In genomic region chr11:120964195-120965157, GRCm38 (mm10) we compare ENCODE assay signal across 22 mouse cellular contexts. TPM values are rescaled to one million over a fixed set of nuclear protein-coding genes. Genes with fewer than 3 reads are reported as not detected.
DNase-seq lines count a peak whose midpoint lies in the region; ATAC-seq and TF ChIP-seq lines count a peak whose summit lies in the region.
"Had no signal": no experiment of that assay in that cellular context is flagged by ENCODE, and none has a peak within 500 bp of the region (broad histone marks: within the 10 kb centered on the region; RNA-seq: fewer than 3 reads in every experiment).

No protein-coding gene starts in this region.

- H3K4me1 ChIP-seq in forebrain, embryonic 14.5 days (ENCODE audit: control insufficient read depth, insufficient read depth, low read length): no peaks in the 10 kb centered on the region
- no peaks in the 10 kb centered on the region for H3K4me1 ChIP-seq in forebrain, embryonic 15.5 days
- no peaks in the 10 kb centered on the region for H3K4me1 ChIP-seq in hindbrain, postnatal 0 days (ENCODE audit: insufficient read depth, low read length)
- H3K4me1 ChIP-seq in hindbrain, embryonic 12.5 days: peaks cover 7% of the 10 kb centered on the region; the same call in 1 of the 2 replicates
- H3K4me1 ChIP-seq in midbrain, embryonic 12.5 days: no peaks in the 10 kb centered on the region
- no peaks in the 10 kb centered on the region for H3K4me1 ChIP-seq in midbrain, embryonic 16.5 days (ENCODE audit: control insufficient read depth, insufficient read depth, low read length)
- peaks cover 13% of the 10 kb centered on the region for H3K4me1 ChIP-seq in limb, embryonic 15.5 days
- H3K4me1 ChIP-seq: lung, embryonic 15.5 days had no signal

- no peak for TF ChIP-seq CTCF in hindbrain, postnatal 0 days (IDR thresholded peaks at IDR 0.05; ENCODE audit: low read depth)

- H3K9me3 ChIP-seq in forebrain, embryonic 14.5 days (replicated peaks; ENCODE audit: control insufficient read depth, low read length): no peaks in the 10 kb centered on the region
- H3K9me3 ChIP-seq in forebrain, embryonic 15.5 days: no peaks in the 10 kb centered on the region
- no peaks in the 10 kb centered on the region for H3K9me3 ChIP-seq in hindbrain, postnatal 0 days (ENCODE audit: low read length)
- no peaks in the 10 kb centered on the region for H3K9me3 ChIP-seq in hindbrain, embryonic 12.5 days (replicated peaks)
- H3K9me3 ChIP-seq in midbrain, embryonic 12.5 days: no peaks in the 10 kb centered on the region
- no peaks in the 10 kb centered on the region for H3K9me3 ChIP-seq in midbrain, embryonic 16.5 days (replicated peaks; ENCODE audit: control insufficient read depth, low read length, poor library complexity, severe bottlenecking)
- H3K9me3 ChIP-seq in limb, embryonic 15.5 days: no peaks in the 10 kb centered on the region
- H3K9me3 ChIP-seq: embryonic facial prominence, embryonic 13.5 days; forebrain, embryonic 10.5 days; hindbrain, embryonic 15.5 days; liver, embryonic 12.5 days; lung, embryonic 15.5 days had no signal

- no peak overlapping the region for H3K9ac ChIP-seq in forebrain, embryonic 14.5 days (ENCODE audit: low read length)
- no peak overlapping the region for H3K9ac ChIP-seq in forebrain, embryonic 15.5 days (replicated peaks)
- no peak overlapping the region for H3K9ac ChIP-seq in hindbrain, postnatal 0 days (replicated peaks; ENCODE audit: low read length)
- no peak overlapping the region for H3K9ac ChIP-seq in hindbrain, embryonic 12.5 days
- H3K9ac ChIP-seq in midbrain, embryonic 12.5 days (replicated peaks): no peak overlapping the region
- H3K9ac ChIP-seq in midbrain, embryonic 16.5 days (ENCODE audit: low read depth, low read length): no peak overlapping the region
- H3K9ac ChIP-seq in limb, embryonic 15.5 days: no peak overlapping the region
- H3K9ac ChIP-seq: embryonic facial prominence, embryonic 13.5 days; hindbrain, embryonic 15.5 days; liver, embryonic 12.5 days; lung, embryonic 15.5 days had no signal

- no peak overlapping the region for H3K27ac ChIP-seq in forebrain, embryonic 14.5 days (ENCODE audit: low read depth, low read length)
- H3K27ac ChIP-seq in forebrain, embryonic 15.5 days (replicated peaks): no peak overlapping the region
- 0 out of 2 replicates have a peak overlapping the region, but pooled peaks have one; percentile 17 for H3K27ac ChIP-seq in hindbrain, postnatal 0 days
- no peak overlapping the region for H3K27ac ChIP-seq in hindbrain, embryonic 12.5 days
- H3K27ac ChIP-seq in midbrain, embryonic 12.5 days (replicated peaks): 0 out of 2 replicates have a peak overlapping the region, but pooled peaks have one; percentile 10
- H3K27ac ChIP-seq in midbrain, embryonic 16.5 days (ENCODE audit: low read length): no peak overlapping the region
- H3K27ac ChIP-seq in limb, embryonic 15.5 days: 0 out of 2 replicates have a peak overlapping the region, but pooled peaks have one; percentile 18
- H3K27ac ChIP-seq: embryonic facial prominence, embryonic 13.5 days; forebrain, embryonic 10.5 days; hindbrain, embryonic 15.5 days; liver, embryonic 12.5 days; lung, embryonic 15.5 days had no signal

- no peak overlapping the region for H3K4me3 ChIP-seq in forebrain, embryonic 14.5 days (ENCODE audit: low read depth, low read length)
- H3K4me3 ChIP-seq in forebrain, embryonic 15.5 days: no peak overlapping the region
- H3K4me3 ChIP-seq in hindbrain, postnatal 0 days (ENCODE audit: low read length): no peak overlapping the region
- no peak overlapping the region for H3K4me3 ChIP-seq in hindbrain, embryonic 12.5 days
- no peak overlapping the region for H3K4me3 ChIP-seq in midbrain, embryonic 12.5 days
- no peak overlapping the region for H3K4me3 ChIP-seq in midbrain, embryonic 16.5 days (ENCODE audit: low read depth, low read length)
- no peak overlapping the region for H3K4me3 ChIP-seq in limb, embryonic 15.5 days
- H3K4me3 ChIP-seq: embryonic facial prominence, embryonic 13.5 days; forebrain, embryonic 10.5 days; hindbrain, embryonic 15.5 days; liver, embryonic 12.5 days; lung, embryonic 15.5 days had no signal

- no peaks in the 10 kb centered on the region for H3K27me3 ChIP-seq in forebrain, embryonic 14.5 days (replicated peaks; ENCODE audit: control insufficient read depth, insufficient read depth, low read length)
- H3K27me3 ChIP-seq in forebrain, embryonic 15.5 days: no peaks in the 10 kb centered on the region
- no peaks in the 10 kb centered on the region for H3K27me3 ChIP-seq in hindbrain, postnatal 0 days (ENCODE audit: insufficient read depth, low read length)
- no peaks in the 10 kb centered on the region for H3K27me3 ChIP-seq in hindbrain, embryonic 12.5 days
- H3K27me3 ChIP-seq in midbrain, embryonic 12.5 days: no peaks in the 10 kb centered on the region
- H3K27me3 ChIP-seq in midbrain, embryonic 16.5 days (ENCODE audit: control insufficient read depth, insufficient read depth, low read depth, low read length): no peaks in the 10 kb centered on the region
- H3K27me3 ChIP-seq in limb, embryonic 15.5 days: no peaks in the 10 kb centered on the region
- H3K27me3 ChIP-seq: CH12.LX; embryonic facial prominence, embryonic 13.5 days; hindbrain, embryonic 15.5 days; liver, embryonic 12.5 days; lung, embryonic 15.5 days had no signal

- 76% methylated on average over 10 of the region's 10 CpGs for WGBS in forebrain, embryonic 14.5 days
- 79% methylated on average over 10 of the region's 10 CpGs for WGBS in forebrain, embryonic 15.5 days
- 55% methylated on average over 10 of the region's 10 CpGs for WGBS in hindbrain, postnatal 0 days
- 72% methylated on average over 10 of the region's 10 CpGs for WGBS in hindbrain, embryonic 12.5 days
- 80% methylated on average over 10 of the region's 10 CpGs for WGBS in midbrain, embryonic 12.5 days
- 73% methylated on average over 10 of the region's 10 CpGs for WGBS in midbrain, embryonic 16.5 days
- 76% methylated on average over 10 of the region's 10 CpGs for WGBS in limb, embryonic 15.5 days

- peaks cover 96% of the 10 kb centered on the region for H3K36me3 ChIP-seq in forebrain, embryonic 14.5 days (ENCODE audit: control insufficient read depth, insufficient read depth, low read length)
- peaks cover 92% of the 10 kb centered on the region for H3K36me3 ChIP-seq in forebrain, embryonic 15.5 days
- H3K36me3 ChIP-seq in hindbrain, postnatal 0 days (ENCODE audit: insufficient read depth, low read length): peaks cover 84% of the 10 kb centered on the region
- H3K36me3 ChIP-seq in hindbrain, embryonic 12.5 days: peaks cover 92% of the 10 kb centered on the region
- peaks cover 92% of the 10 kb centered on the region for H3K36me3 ChIP-seq in midbrain, embryonic 12.5 days
- H3K36me3 ChIP-seq in midbrain, embryonic 16.5 days (ENCODE audit: control insufficient read depth, insufficient read depth, low read length): peaks cover 61% of the 10 kb centered on the region
- peaks cover 94% of the 10 kb centered on the region for H3K36me3 ChIP-seq in limb, embryonic 15.5 days

- ATAC-seq in forebrain, embryonic 14.5 days: no peak
- ATAC-seq in forebrain, embryonic 15.5 days (replicated peaks): no peak
- no peak for ATAC-seq in hindbrain, postnatal 0 days
- no peak for ATAC-seq in hindbrain, embryonic 12.5 days (ENCODE audit: low FRiP score)
- no peak for ATAC-seq in midbrain, embryonic 12.5 days (ENCODE audit: low FRiP score, low read depth)
- no peak for ATAC-seq in midbrain, embryonic 16.5 days
- no peak for ATAC-seq in limb, embryonic 15.5 days (ENCODE audit: insufficient number of reproducible peaks, low FRiP score, low TSS enrichment, low read depth)
- ATAC-seq: intestine, postnatal 0 days; liver, embryonic 12.5 days had no signal

- no peak overlapping the region for H3K4me2 ChIP-seq in forebrain, embryonic 14.5 days (ENCODE audit: low read length)
- H3K4me2 ChIP-seq in forebrain, embryonic 15.5 days (replicated peaks): no peak overlapping the region
- no peak overlapping the region for H3K4me2 ChIP-seq in hindbrain, postnatal 0 days (ENCODE audit: low read depth, low read length)
- H3K4me2 ChIP-seq in hindbrain, embryonic 12.5 days (replicated peaks): no peak overlapping the region
- H3K4me2 ChIP-seq in midbrain, embryonic 12.5 days (replicated peaks): no peak overlapping the region
- no peak overlapping the region for H3K4me2 ChIP-seq in midbrain, embryonic 16.5 days (ENCODE audit: low read length)
- no peak overlapping the region for H3K4me2 ChIP-seq in limb, embryonic 15.5 days
- H3K4me2 ChIP-seq: embryonic facial prominence, embryonic 13.5 days; hindbrain, embryonic 15.5 days; liver, embryonic 12.5 days; lung, embryonic 15.5 days had no signal

- DNase-seq in forebrain, embryonic 14.5 days (ENCODE audit: low spot score): peak; percentile 25
- DNase-seq in hindbrain, postnatal 0 days (ENCODE audit: low spot score): peak; percentile 41
- DNase-seq in cerebellum, postnatal 25 days: no peak
- DNase-seq: adrenal gland, postnatal 25 days; cerebellum, adult 8-10 months; gastrocnemius, postnatal 14 days; heart, postnatal 10 days; kidney, postnatal 25 days; right cerebral cortex, adult 18-20 months; thymus, adult 18-20 months had no signal

RNA-seq across cellular contexts. Expression of gene Slc16a3, which starts 16.2 kb away (rescaled TPM):
- 3.8 and 5.6 TPM in 2 replicates for polyA plus RNA-seq in forebrain, embryonic 14.5 days (2014; fragmentation: Nextera tagmentation; extraction: Ambion mirVana)
- polyA plus RNA-seq in forebrain, embryonic 15.5 days (2015; fragmentation: Nextera tagmentation; extraction: Ambion mirVana): 9.1 and 9.6 TPM in 2 replicates
- 22.9 and 24.9 TPM in 2 replicates for total RNA-seq in hindbrain, postnatal 0 days (2014; rRNA removed)
- 6.4 and 7.8 TPM in 2 replicates for polyA plus RNA-seq in hindbrain, postnatal 0 days (2015; fragmentation: Nextera tagmentation; extraction: Ambion mirVana)
- 43.9 and 45.9 TPM in 2 replicates for polyA plus RNA-seq in hindbrain, embryonic 12.5 days (2016; fragmentation: Nextera tagmentation; extraction: Ambion mirVana)
- polyA plus RNA-seq in midbrain, embryonic 12.5 days (2016; fragmentation: Nextera tagmentation; extraction: Ambion mirVana): 27.1 and 29.4 TPM in 2 replicates
- polyA plus RNA-seq in midbrain, embryonic 16.5 days (2015; fragmentation: Nextera tagmentation; extraction: Ambion mirVana): 9.0 and 10.0 TPM in 2 replicates
- polyA plus RNA-seq in limb, embryonic 15.5 days (2015; fragmentation: Nextera tagmentation; extraction: Ambion mirVana): 92.3 and 95.8 TPM in 2 replicates

RNA-seq across cellular contexts. Expression of gene Csnk1d, which starts 26.7 kb away (rescaled TPM):
- polyA plus RNA-seq in forebrain, embryonic 14.5 days (2014; fragmentation: Nextera tagmentation; extraction: Ambion mirVana): 51.5 and 59.6 TPM in 2 replicates
- polyA plus RNA-seq in forebrain, embryonic 15.5 days (2015; fragmentation: Nextera tagmentation; extraction: Ambion mirVana): 145 and 157 TPM in 2 replicates
- total RNA-seq in hindbrain, postnatal 0 days (2014; rRNA removed): 95.2 and 100 TPM in 2 replicates
- polyA plus RNA-seq in hindbrain, postnatal 0 days (2015; fragmentation: Nextera tagmentation; extraction: Ambion mirVana): 97.7 and 102 TPM in 2 replicates
- 171 TPM in 2 replicates for polyA plus RNA-seq in hindbrain, embryonic 12.5 days (2016; fragmentation: Nextera tagmentation; extraction: Ambion mirVana)
- polyA plus RNA-seq in midbrain, embryonic 12.5 days (2016; fragmentation: Nextera tagmentation; extraction: Ambion mirVana): 167 and 170 TPM in 2 replicates
- polyA plus RNA-seq in midbrain, embryonic 16.5 days (2015; fragmentation: Nextera tagmentation; extraction: Ambion mirVana): 153 and 161 TPM in 2 replicates
- polyA plus RNA-seq in limb, embryonic 15.5 days (2015; fragmentation: Nextera tagmentation; extraction: Ambion mirVana): 104 and 120 TPM in 2 replicates

RNA-seq across cellular contexts. Expression of gene Ccdc57, which starts 31.8 kb away (rescaled TPM):
- polyA plus RNA-seq in forebrain, embryonic 14.5 days (2014; fragmentation: Nextera tagmentation; extraction: Ambion mirVana): 5.0 and 6.5 TPM in 2 replicates
- polyA plus RNA-seq in forebrain, embryonic 15.5 days (2015; fragmentation: Nextera tagmentation; extraction: Ambion mirVana): 6.7 and 7.0 TPM in 2 replicates
- total RNA-seq in hindbrain, postnatal 0 days (2014; rRNA removed): 4.2 and 7.1 TPM in 2 replicates
- 4.8 and 5.6 TPM in 2 replicates for polyA plus RNA-seq in hindbrain, postnatal 0 days (2015; fragmentation: Nextera tagmentation; extraction: Ambion mirVana)
- 6.0 TPM in 2 replicates for polyA plus RNA-seq in hindbrain, embryonic 12.5 days (2016; fragmentation: Nextera tagmentation; extraction: Ambion mirVana)
- polyA plus RNA-seq in midbrain, embryonic 12.5 days (2016; fragmentation: Nextera tagmentation; extraction: Ambion mirVana): 5.9 and 6.3 TPM in 2 replicates
- 6.8 and 7.1 TPM in 2 replicates for polyA plus RNA-seq in midbrain, embryonic 16.5 days (2015; fragmentation: Nextera tagmentation; extraction: Ambion mirVana)
- polyA plus RNA-seq in limb, embryonic 15.5 days (2015; fragmentation: Nextera tagmentation; extraction: Ambion mirVana): 4.4 and 4.9 TPM in 2 replicates

Comparison
In these comparisons a context has a peak if more than half of its experiments do, and no peak if none do; other contexts are left out.
1. H3K27ac ChIP-seq: peak in hindbrain, postnatal 0 days (single experiment), midbrain, embryonic 12.5 days (single experiment) and limb, embryonic 15.5 days (single experiment); none in forebrain, embryonic 14.5 days (single experiment), forebrain, embryonic 15.5 days (single experiment), hindbrain, embryonic 12.5 days (single experiment) and midbrain, embryonic 16.5 days (single experiment).
2. DNase-seq: peak in forebrain, embryonic 14.5 days (single experiment) and hindbrain, postnatal 0 days (single experiment); none in cerebellum, postnatal 25 days (0 of 2).